Mouse (Mus musculus) embryonic facial prominence, embryonic 11.5 days (tissue): ENCODE data around the gene A930002H24Rik. TPM values are rescaled to one million over a fixed set of nuclear protein-coding genes. Genes with fewer than 3 reads are reported as not detected.
A peak's percentile ranks its signal among the peaks of the same experiment; 100 is the strongest.

Experiments
- ATAC-seq: fragments of 200-750 bp; cut with Nextera tagmentation; replicated peaks from 2 replicates; pipeline ENCODE4 v1.8.0; 2017; ENCODE audit warnings: low read depth; ENCODE audit not compliant: insufficient number of reproducible peaks, low FRiP score, low TSS enrichment
- DNase-seq: peaks from one replicate; pipeline ENCODE4 v3.0.0-alpha.2; 2015; ENCODE audit warnings: low spot score
- H3K27ac ChIP-seq: fragments of 300-500 bp; sonication (generic); replicated peaks from 2 replicates; pipeline ENCODE4 v1.5.1; 2014; ENCODE audit warnings: mild to moderate bottlenecking, low read depth, low read length, control low read depth
- H3K27me3 ChIP-seq: fragments of 300-500 bp; sonication (generic); 2 replicates; pipeline ENCODE4 v1.6.1; 2014; ENCODE audit warnings: mild to moderate bottlenecking, low read length, moderate library complexity, mixed read lengths; ENCODE audit not compliant: control insufficient read depth, insufficient read depth
- H3K36me3 ChIP-seq: fragments of 300-500 bp; sonication (generic); replicated peaks from 2 replicates; pipeline ENCODE4 v1.6.1; 2014; ENCODE audit warnings: low read depth, mild to moderate bottlenecking, low read length, moderate library complexity, mixed read lengths; ENCODE audit not compliant: control insufficient read depth, insufficient read depth
- H3K4me1 ChIP-seq: fragments of 300-500 bp; sonication (generic); 2 replicates; pipeline ENCODE4 v1.6.1; 2014; ENCODE audit warnings: low read length, mixed read lengths; ENCODE audit not compliant: control insufficient read depth, insufficient read depth
- H3K4me2 ChIP-seq: fragments of 300-500 bp; sonication (generic); 2 replicates; pipeline ENCODE4 v1.6.1; 2014; ENCODE audit warnings: low read depth, mild to moderate bottlenecking, control low read depth, low read length, moderate library complexity
- H3K4me3 ChIP-seq: fragments of 300-500 bp; sonication (generic); 2 replicates; pipeline ENCODE4 v1.5.1; 2014; ENCODE audit warnings: low read depth, low read length, control low read depth
- H3K9ac ChIP-seq: fragments of 300-500 bp; sonication (generic); replicated peaks from 2 replicates; pipeline ENCODE4 v1.6.1; 2014; ENCODE audit warnings: mild to moderate bottlenecking, control low read depth, low read length
- H3K9me3 ChIP-seq: fragments of 300-500 bp; sonication (generic); replicated peaks from 2 replicates; pipeline ENCODE4 v1.6.1; 2016; ENCODE audit warnings: mild to moderate bottlenecking, low read length, inconsistent platforms, mixed read lengths; ENCODE audit not compliant: control insufficient read depth
- WGBS: fragments of 180-500 bp; shearing (Covaris S2); extraction: QIAGEN DNeasy Blood & Tissue Kit; methylation state at CpG from one replicate; pipeline ENCODE4 v1.1.7; 2014; 5-methylcytosine and 5-hydroxymethylcytosine counted together
- polyA plus RNA-seq: library from polyadenylated mRNA; unstranded; fragments of >200 nt; fragmentation: Nextera tagmentation; extraction: Ambion mirVana; gene quantifications from 2 replicates; pipeline ENCODE4 v1.2.1, GENCODE M21; 2014

The A930002H24Rik gene
- polyA plus RNA-seq, 1 experiment from 2014 or later = 2.9 TPM

GRCm38 (mm10) chr17:63871773-63872172, 8.2 kb upstream of the A930002H24Rik start:
- Histone ChIP-seq H3K4me2 (no peak overlapping the region), H3K27ac (no peak overlapping the region), H3K36me3 (no peaks in the 10 kb centered on the region; the same call in 1 of the 2 replicates), H3K4me3 (no peak overlapping the region), H3K4me1 (no peaks in the 10 kb centered on the region), H3K9ac (no peak overlapping the region), H3K9me3 (no peaks in the 10 kb centered on the region), H3K27me3 (no peaks in the 10 kb centered on the region)
- ATAC-seq (no peak), DNase-seq (no peak)
- 92% methylated on average over 7 of the region's 7 CpGs for WGBS

GRCm38 (mm10) chr17:63864171-63864571, 580 bp upstream of the A930002H24Rik start:
- H3K27ac ChIP-seq = peak overlapping the region; percentile 28; the same call in 1 of the 2 replicates
- ATAC-seq = peak; percentile 82
- H3K9ac ChIP-seq = peak overlapping the region; percentile 79
- peak overlapping the region; percentile 86 for H3K4me3 ChIP-seq
- H3K9me3 ChIP-seq = no peaks in the 10 kb centered on the region
- WGBS = under 1% methylated on average over 25 of the region's 48 CpGs
- H3K36me3 ChIP-seq = no peaks in the 10 kb centered on the region
- peak; percentile 50 for DNase-seq
- peak overlapping the region; percentile 81 for H3K4me2 ChIP-seq
- no peaks in the 10 kb centered on the region for H3K4me1 ChIP-seq
- H3K27me3 ChIP-seq = no peaks in the 10 kb centered on the region

GRCm38 (mm10) chr17:63863012-63863630, 470 bp downstream of the A930002H24Rik start, which contains the start of gene Fer:
Fer (plus strand) TSS chr17:63863062.
- 1% methylated on average over 41 of the region's 41 CpGs for WGBS
- Histone ChIP-seq H3K36me3 (no peaks in the 10 kb centered on the region), H3K27ac (0 out of 2 replicates have a peak within 1 kb of the TSS, but pooled peaks have one; percentile 28), H3K4me1 (no peaks in the 10 kb centered on the region), H3K4me3 (peak within 1 kb of the TSS; percentile 86), H3K27me3 (no peaks in the 10 kb centered on the region), H3K9ac (peak within 1 kb of the TSS; percentile 79), H3K9me3 (no peaks in the 10 kb centered on the region), H3K4me2 (peak within 1 kb of the TSS; percentile 89)
- ATAC-seq = peak; percentile 62
- DNase-seq = no peak

- Histone ChIP-seq H3K4me1 (no peaks in the 10 kb centered on the region), H3K27ac (no peak overlapping the region), H3K36me3 (no peaks in the 10 kb centered on the region), H3K9me3 (no peaks in the 10 kb centered on the region), H3K27me3 (no peaks in the 10 kb centered on the region), H3K4me3 (no peak overlapping the region), H3K4me2 (no peak overlapping the region), H3K9ac (no peak overlapping the region)
- ATAC-seq = no peak
- DNase-seq = no peak
- WGBS = 71% methylated on average over 3 of the region's 3 CpGs
These were observed 1.2 kb downstream of the A930002H24Rik start for GRCm38 (mm10) chr17:63862399-63862798.

- DNase-seq (peak; percentile 46), ATAC-seq (no peak)
- Histone ChIP-seq H3K36me3 (no peaks in the 10 kb centered on the region), H3K4me1 (no peaks in the 10 kb centered on the region), H3K27ac (no peak overlapping the region), H3K4me2 (no peak overlapping the region), H3K9me3 (no peaks in the 10 kb centered on the region), H3K27me3 (no peaks in the 10 kb centered on the region), H3K4me3 (no peak overlapping the region), H3K9ac (no peak overlapping the region)
- 64% methylated on average over 4 of the region's 4 CpGs for WGBS
These were observed 2.6 kb downstream of the A930002H24Rik start for GRCm38 (mm10) chr17:63860988-63861387.

- no peaks in the 10 kb centered on the region for H3K9me3 ChIP-seq
- no peaks in the 10 kb centered on the region for H3K27me3 ChIP-seq
- H3K9ac ChIP-seq = no peak overlapping the region
- no peaks in the 10 kb centered on the region for H3K4me1 ChIP-seq
- no peak for ATAC-seq
- H3K4me3 ChIP-seq = no peak overlapping the region
- no peak overlapping the region for H3K4me2 ChIP-seq
- H3K36me3 ChIP-seq = no peaks in the 10 kb centered on the region
- no peak overlapping the region for H3K27ac ChIP-seq
- WGBS = 92% methylated on average over 7 of the region's 7 CpGs
- DNase-seq = no peak
These were observed 6.5 kb downstream of the A930002H24Rik start for GRCm38 (mm10) chr17:63857023-63857544.

GRCm38 (mm10) chr17:63850016-63850415, 13.6 kb downstream of the A930002H24Rik start:
- ATAC-seq = no peak
- H3K4me2 ChIP-seq = no peak overlapping the region
- no peaks in the 10 kb centered on the region for H3K27me3 ChIP-seq
- no peak for DNase-seq
- H3K4me3 ChIP-seq = no peak overlapping the region
- H3K9ac ChIP-seq = peak overlapping the region; percentile 86; the same call in 1 of the 2 replicates
- H3K27ac ChIP-seq = no peak overlapping the region
- WGBS = 90% methylated on average over 9 of the region's 9 CpGs
- no peaks in the 10 kb centered on the region for H3K4me1 ChIP-seq
- no peaks in the 10 kb centered on the region for H3K9me3 ChIP-seq
- no peaks in the 10 kb centered on the region for H3K36me3 ChIP-seq

- Histone ChIP-seq H3K4me1 (no peaks in the 10 kb centered on the region), H3K9me3 (no peaks in the 10 kb centered on the region), H3K4me3 (peak overlapping the region; percentile 64), H3K9ac (peak overlapping the region; percentile 86), H3K27me3 (no peaks in the 10 kb centered on the region), H3K36me3 (no peaks in the 10 kb centered on the region), H3K4me2 (peak overlapping the region; percentile 53), H3K27ac (no peak overlapping the region; the same call in 1 of the 2 replicates)
- ATAC-seq (peak; percentile 100), DNase-seq (peak; percentile 93)
- 1% methylated on average over 22 of the region's 22 CpGs for WGBS
These were observed 14.0 kb downstream of the A930002H24Rik start for GRCm38 (mm10) chr17:63849566-63849965.
